Mouse (Mus musculus): Measurements from ENCODE around the gene Cyp3a41b.
"Not testable (repeated sequence)": the region's sequence is repeated elsewhere in the genome, so short reads cannot be mapped to it uniquely, and the experiment has no call there.

DNA sequence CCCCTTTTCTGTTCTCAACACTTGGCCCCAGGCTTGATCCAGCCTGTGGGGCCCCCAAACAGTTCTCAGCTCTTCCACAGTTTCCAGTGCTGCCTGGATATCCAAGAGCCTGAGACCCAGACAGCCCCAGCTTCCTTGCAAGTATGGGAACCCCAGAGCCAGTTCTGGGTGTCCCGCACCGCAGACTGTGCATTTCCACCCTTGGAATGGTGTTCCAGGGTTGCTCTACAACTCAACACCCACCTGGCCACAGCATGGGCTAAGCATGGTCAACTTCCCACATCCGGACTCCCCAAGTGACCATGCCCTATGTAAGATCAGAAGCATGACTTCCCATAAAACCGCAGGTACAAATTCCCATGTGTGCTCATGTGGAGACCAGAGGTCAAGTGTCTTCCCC, 8.9 kb downstream of the Cyp3a41b start:
- TF ChIP-seq CTCF (IDR thresholded peaks at IDR 0.05; ENCODE audit: low read depth, low read length); POLR2A (IDR thresholded peaks at IDR 0.05; ENCODE audit: borderline replicate concordance, low read depth, low read length): not testable (repeated sequence)

Data from bone marrow macrophage, adult 2 months (primary cell).